In the genomic region with DNA sequence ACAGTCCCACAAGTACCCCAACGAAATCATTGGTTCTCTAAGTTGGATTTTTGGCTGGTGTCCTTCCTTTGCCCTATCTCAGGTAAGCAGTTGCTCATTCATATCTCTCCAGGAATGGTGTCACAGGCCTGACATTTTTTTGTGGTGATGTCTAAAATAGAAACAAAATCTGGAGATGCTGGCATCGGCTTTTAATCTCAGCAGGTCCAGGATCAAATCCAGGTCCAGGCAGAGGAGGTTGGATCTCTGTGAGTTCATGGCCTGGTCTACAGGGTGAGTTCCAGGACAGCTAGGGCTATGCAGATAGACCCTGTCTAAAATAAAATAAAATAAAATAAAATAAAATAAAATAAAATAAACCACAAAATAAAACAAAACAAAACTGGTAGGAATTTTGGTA, we compare ENCODE assay signal across 13 mouse cellular contexts.
"Had no signal": no experiment of that assay in that cellular context is flagged by ENCODE, and none has a peak within 500 bp of the region (broad histone marks: within the 10 kb centered on the region; RNA-seq: fewer than 3 reads in every experiment).

No protein-coding gene starts in this region.

- H3K27ac ChIP-seq: kidney, embryonic 15.5 days; limb, embryonic 13.5 days; liver, embryonic 15.5 days; midbrain, embryonic 13.5 days; stomach, embryonic 15.5 days had no signal

- H3K4me1 ChIP-seq: limb, embryonic 13.5 days; liver, embryonic 15.5 days had no signal

- H3K36me3 ChIP-seq: kidney, embryonic 15.5 days; limb, embryonic 13.5 days; liver, embryonic 15.5 days; midbrain, embryonic 13.5 days; stomach, embryonic 15.5 days had no signal

- H3K9ac ChIP-seq: kidney, embryonic 15.5 days; limb, embryonic 13.5 days; liver, embryonic 15.5 days; midbrain, embryonic 13.5 days; stomach, embryonic 15.5 days had no signal

- H3K4me2 ChIP-seq: kidney, embryonic 15.5 days; limb, embryonic 13.5 days; liver, embryonic 15.5 days; midbrain, embryonic 13.5 days; stomach, embryonic 15.5 days had no signal

- H3K27me3 ChIP-seq: kidney, embryonic 15.5 days; liver, embryonic 15.5 days; midbrain, embryonic 13.5 days; stomach, embryonic 15.5 days had no signal

- ATAC-seq: lung, postnatal 0 days; midbrain, embryonic 13.5 days had no signal

- H3K4me3 ChIP-seq: kidney, embryonic 15.5 days; limb, embryonic 13.5 days; liver, embryonic 15.5 days; midbrain, embryonic 13.5 days; stomach, embryonic 15.5 days had no signal

- H3K9me3 ChIP-seq: kidney, embryonic 15.5 days; limb, embryonic 13.5 days; liver, embryonic 15.5 days; midbrain, embryonic 13.5 days; stomach, embryonic 15.5 days had no signal

- DNase-seq: kidney, postnatal 14 days; left cerebral cortex, postnatal 4 days; lung, adult 2 months; lung, postnatal 36 days; right cerebral cortex, postnatal 14 days; thymus, adult 2 months; thymus, postnatal 36 days had no signal
